Mouse (Mus musculus) heart, postnatal 10 days (tissue): ENCODE measurements around the gene Calm4. TPM values are rescaled to one million over a fixed set of nuclear protein-coding genes. Genes with fewer than 3 reads are reported as not detected.

Experiments
- DNase-seq, 2 experiments: peaks; one replicate each; pipeline ENCODE4 v3.0.0; 2021
- intact Hi-C: fragments of 180-260 bp; cut with DNase I; formaldehyde crosslinking; loops from one replicate; pipeline ENCODE4 v1.15.1; 2025
- total RNA-seq, 2 experiments: library from RNA; stranded (reverse); gene quantifications; 2 replicates each; pipeline ENCODE4 v1.2.3; 2021

Gene Calm4
- total RNA-seq, 2 experiments from 2014 or later = not detected

- intact Hi-C loops = no loop called here
- no peak for DNase-seq
These were observed 17.3 kb downstream of the Calm4 start for GRCm38 (mm10) chr13:3854856-3855255.

- intact Hi-C loops = no loop called here
- DNase-seq = no peak
These were observed 18.7 kb downstream of the Calm4 start for GRCm38 (mm10) chr13:3856252-3856651.

DNA sequence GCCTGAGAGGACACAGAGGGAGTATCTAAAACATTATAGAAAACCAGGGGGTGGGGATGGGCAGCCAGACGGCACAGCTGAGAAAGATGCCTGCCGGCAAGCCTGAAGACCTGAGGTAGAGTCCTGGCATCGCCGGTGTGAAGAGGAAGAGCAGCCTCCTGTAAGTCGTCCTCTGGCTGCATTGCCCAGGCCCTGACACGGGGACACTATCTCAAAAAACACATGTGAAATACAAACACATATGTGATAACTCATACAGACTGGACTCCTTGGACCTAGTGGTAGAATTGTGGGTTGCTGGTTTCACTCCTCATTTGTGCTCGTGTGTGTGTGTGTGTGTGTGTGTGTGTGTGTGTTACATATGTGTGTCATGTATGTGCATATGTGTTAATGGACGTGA is 23.7 kb downstream of the Calm4 start:
- DNase-seq = no peak
- intact Hi-C loops = no loop called here

DNA sequence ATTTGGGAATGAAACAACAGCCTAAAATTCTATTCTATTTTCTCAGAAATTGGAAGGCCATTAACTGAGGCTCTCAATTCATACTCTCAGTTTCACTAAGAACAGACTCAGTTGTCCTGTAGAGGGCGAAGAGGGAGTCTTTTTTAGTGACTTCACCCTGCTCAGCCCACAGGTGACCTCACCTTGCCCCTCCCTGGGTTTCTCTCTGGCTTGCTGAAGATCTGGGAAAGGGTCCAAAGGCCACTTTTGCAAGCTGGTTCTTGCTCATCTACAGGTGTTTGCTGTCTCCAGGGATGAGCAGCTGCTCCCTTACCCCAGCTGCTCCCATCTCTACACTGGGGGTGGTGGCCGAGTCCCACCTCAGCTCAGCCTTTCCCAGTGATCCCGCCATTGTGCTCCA is 24.8 kb downstream of the Calm4 start:
- no peak for DNase-seq
- intact Hi-C loops = no loop called here

GRCm38 (mm10) chr13:3862922-3863580 is 25.5 kb downstream of the Calm4 start:
- DNase-seq = no peak
- intact Hi-C loops = no loop called here

DNA sequence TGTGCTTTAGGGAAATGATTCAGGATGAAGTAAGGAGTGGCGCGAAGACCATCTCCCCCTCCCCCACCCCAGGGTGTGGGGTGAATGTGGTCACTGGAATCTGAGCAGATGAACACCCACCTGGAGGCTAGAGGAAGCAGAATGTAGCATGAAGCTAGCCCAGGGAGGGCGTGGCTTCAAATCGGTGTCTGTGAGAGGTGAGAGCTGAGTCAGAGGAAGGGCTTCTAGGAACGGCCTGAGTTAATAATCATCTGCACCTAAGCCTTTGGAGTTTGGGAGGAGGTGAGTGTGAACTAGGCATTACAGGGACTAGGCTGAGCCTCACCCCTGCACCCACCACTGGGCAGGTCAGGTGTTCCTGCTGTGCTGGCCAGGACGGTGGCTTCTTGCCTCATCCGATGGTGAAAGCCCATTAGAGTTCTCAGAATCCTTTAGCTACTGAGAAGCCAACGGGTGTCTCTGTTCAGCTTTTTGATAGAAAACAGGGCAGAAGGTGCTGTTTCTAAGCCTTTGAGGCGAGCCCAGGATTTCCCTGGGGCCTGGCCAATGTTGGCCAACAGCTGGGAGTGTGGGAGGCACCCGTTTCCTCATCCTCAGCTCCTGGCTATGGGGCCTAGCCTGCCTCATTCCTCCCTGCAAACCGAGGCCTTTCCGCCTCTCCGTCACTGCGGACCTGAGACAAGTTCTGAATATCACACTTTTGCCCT is 28.2 kb downstream of the Calm4 start:
- peak; percentile 31 to 48 for DNase-seq
- intact Hi-C loops = no loop called here

- DNase-seq = no peak
- intact Hi-C loops = no loop called here
These were observed 28.9 kb downstream of the Calm4 start for GRCm38 (mm10) chr13:3866355-3867052.

DNA sequence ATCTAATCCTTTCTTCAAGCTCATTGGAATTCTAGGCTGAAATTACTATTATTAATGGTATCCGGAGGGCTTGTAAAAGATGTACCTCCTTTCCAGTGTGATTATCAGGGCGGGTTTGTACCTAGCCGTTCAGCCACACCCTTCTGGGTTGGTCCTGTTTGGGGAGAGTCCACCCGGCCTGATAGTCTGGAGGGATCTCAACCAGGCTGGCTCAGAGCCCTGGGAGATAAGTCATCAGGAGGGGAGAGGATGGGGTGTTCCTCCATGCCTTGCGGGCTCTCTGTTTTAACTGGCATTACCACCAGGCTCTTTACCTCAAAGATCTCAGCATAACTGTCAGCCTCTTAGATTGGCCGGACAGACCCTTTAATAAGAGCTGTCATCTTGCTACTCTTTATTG is 29.6 kb downstream of the Calm4 start:
- no peak for DNase-seq
- intact Hi-C loops = no loop called here

DNA sequence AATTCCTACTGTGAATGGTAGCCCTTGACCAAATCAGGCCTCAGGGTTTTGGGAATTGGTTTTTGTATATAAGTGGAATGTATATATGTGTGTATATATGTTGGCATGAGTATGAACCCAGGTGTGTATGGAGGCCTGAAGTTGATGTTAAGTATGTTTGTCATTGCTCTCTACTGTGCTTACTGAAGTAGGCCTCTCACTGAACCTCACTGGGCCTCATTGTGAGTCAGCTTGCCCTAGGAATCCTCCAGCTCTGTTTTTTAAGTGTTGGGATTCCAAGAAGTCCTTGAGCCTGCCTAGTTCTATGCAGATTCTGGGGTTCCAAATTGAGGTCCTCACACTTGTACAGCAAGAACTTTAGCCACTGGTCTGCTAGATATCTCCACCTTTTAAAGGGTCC is 32.3 kb downstream of the Calm4 start:
- intact Hi-C loops = no loop called here
- DNase-seq = no peak

DNA sequence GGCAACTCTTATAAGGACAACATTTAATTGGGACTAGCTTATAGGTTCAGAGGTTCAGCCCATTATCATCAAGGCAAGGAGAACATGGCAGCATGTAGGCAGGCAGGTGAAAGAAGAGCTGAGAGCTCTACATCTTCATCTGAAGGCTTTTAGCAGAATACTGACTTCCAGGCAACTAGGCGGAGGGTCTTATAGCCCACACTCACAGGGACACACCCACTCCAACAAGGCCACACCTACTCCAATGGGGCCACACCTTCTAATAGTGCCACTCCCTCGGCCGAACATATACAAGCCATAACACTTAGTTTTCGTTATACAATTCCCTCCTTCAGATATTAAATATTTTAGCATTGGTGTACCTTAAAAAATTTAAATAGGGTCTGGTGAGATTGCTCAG is 35.3 kb downstream of the Calm4 start:
- no peak for DNase-seq
- intact Hi-C loops = no loop called here

DNA sequence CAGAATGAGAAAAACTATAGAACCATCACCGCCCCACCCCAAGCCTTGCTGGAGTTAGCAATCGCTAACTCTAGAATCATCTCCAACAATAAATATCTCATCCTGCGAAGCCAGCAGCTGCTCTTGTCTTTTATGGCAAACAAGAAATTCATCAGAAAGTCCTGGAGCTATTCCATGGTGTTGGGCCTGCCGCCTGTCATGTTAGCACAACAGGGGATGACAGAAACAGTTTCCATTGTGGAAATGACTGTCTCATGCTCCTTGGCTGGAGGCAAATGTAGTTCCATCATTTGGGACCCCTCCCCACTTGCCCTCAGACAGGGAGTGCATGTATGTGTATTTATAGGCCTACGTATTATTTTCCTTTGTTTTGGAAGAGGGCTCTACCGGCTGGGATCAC is 38.9 kb downstream of the Calm4 start:
- no peak for DNase-seq
- intact Hi-C loops = no loop called here

- intact Hi-C loops = no loop called here
- no peak for DNase-seq
These were observed 39.6 kb downstream of the Calm4 start for GRCm38 (mm10) chr13:3877185-3877584.

- intact Hi-C loops = no loop called here
- DNase-seq = no peak
These were observed 40.2 kb downstream of the Calm4 start for GRCm38 (mm10) chr13:3877679-3878220.

- intact Hi-C loops = no loop called here
- DNase-seq = no peak
These were observed 49.1 kb downstream of the Calm4 start for GRCm38 (mm10) chr13:3886663-3887062.

Other genes with a start within 250 kb of the Calm4 start
- 10 to 100 TPM; 16.4 to 17.9 TPM for gene Fam208b, start 226.6 kb upstream of the Calm4 start, total RNA-seq
- gene Asb13, start 203.7 kb upstream of the Calm4 start, total RNA-seq = 1 to 10 TPM; 6.7 to 8.2 TPM
- not detected for gene Calml3, start 33.4 kb upstream of the Calm4 start, total RNA-seq
- gene Calm5, start 16.4 kb downstream of the Calm4 start, total RNA-seq = not detected
- 10 to 100 TPM; 37.4 to 41.6 TPM for gene Net1, start 80.5 kb downstream of the Calm4 start, total RNA-seq
- gene Tubal3, start 80.5 kb downstream of the Calm4 start, total RNA-seq = not detected
- not detected for gene Ucn3, start 107.6 kb downstream of the Calm4 start, total RNA-seq
- gene Akr1c14, start 211.3 kb downstream of the Calm4 start, total RNA-seq = 10 to 100 TPM; 13.0 to 13.5 TPM